Mouse (Mus musculus): Measurements from ENCODE around the gene Bdh2. TPM values are rescaled to one million over a fixed set of nuclear protein-coding genes. Genes with fewer than 3 reads are reported as not detected.

Gene Bdh2
- polyA plus RNA-seq, 1 experiment from 2014 or later = 8.3 TPM

GRCm38 (mm10) chr3:135328560-135328959 is 47.5 kb downstream of the Bdh2 start:
- Histone ChIP-seq H3K9me3 (ENCODE audit: control insufficient read depth, low read length) (no peaks in the 10 kb centered on the region), H3K36me3 (ENCODE audit: control insufficient read depth, insufficient read depth, low read length) (no peaks in the 10 kb centered on the region), H3K9ac (ENCODE audit: low read length) (no peak overlapping the region), H3K4me2 (ENCODE audit: low read depth, low read length) (no peak overlapping the region), H3K27ac (ENCODE audit: low read length) (no peak overlapping the region), H3K27me3 (ENCODE audit: control insufficient read depth, insufficient read depth, low read depth, low read length) (no peaks in the 10 kb centered on the region), H3K4me3 (ENCODE audit: low read length) (no peak overlapping the region), H3K4me1 (replicated peaks; ENCODE audit: control insufficient read depth, insufficient read depth, low read length) (no peaks in the 10 kb centered on the region)
- ATAC-seq (ENCODE audit: low read depth) = no peak
- 54% methylated on average over 3 of the region's 3 CpGs for WGBS

- Histone ChIP-seq H3K27ac (ENCODE audit: low read length) (no peak overlapping the region), H3K27me3 (ENCODE audit: control insufficient read depth, insufficient read depth, low read depth, low read length) (no peaks in the 10 kb centered on the region), H3K4me1 (replicated peaks; ENCODE audit: control insufficient read depth, insufficient read depth, low read length) (no peaks in the 10 kb centered on the region), H3K9me3 (ENCODE audit: control insufficient read depth, low read length) (no peaks in the 10 kb centered on the region), H3K4me3 (ENCODE audit: low read length) (no peak overlapping the region), H3K4me2 (ENCODE audit: low read depth, low read length) (no peak overlapping the region), H3K36me3 (ENCODE audit: control insufficient read depth, insufficient read depth, low read length) (no peaks in the 10 kb centered on the region), H3K9ac (ENCODE audit: low read length) (no peak overlapping the region)
- ATAC-seq (ENCODE audit: low read depth) = no peak
Observed at GRCm38 (mm10) chr3:135332691-135333090, 51.7 kb downstream of the Bdh2 start.

GRCm38 (mm10) chr3:135333763-135334162 is 52.7 kb downstream of the Bdh2 start:
- Histone ChIP-seq H3K27me3 (ENCODE audit: control insufficient read depth, insufficient read depth, low read depth, low read length) (no peaks in the 10 kb centered on the region), H3K4me2 (ENCODE audit: low read depth, low read length) (no peak overlapping the region), H3K4me3 (ENCODE audit: low read length) (no peak overlapping the region), H3K36me3 (ENCODE audit: control insufficient read depth, insufficient read depth, low read length) (no peaks in the 10 kb centered on the region), H3K9me3 (ENCODE audit: control insufficient read depth, low read length) (no peaks in the 10 kb centered on the region), H3K27ac (ENCODE audit: low read length) (no peak overlapping the region), H3K4me1 (replicated peaks; ENCODE audit: control insufficient read depth, insufficient read depth, low read length) (no peaks in the 10 kb centered on the region), H3K9ac (ENCODE audit: low read length) (no peak overlapping the region)
- no peak for ATAC-seq (ENCODE audit: low read depth)
- 34% methylated on average over 4 of the region's 4 CpGs for WGBS

- 64% methylated on average over 14 of the region's 14 CpGs for WGBS
Observed at GRCm38 (mm10) chr3:135347739-135348264, 66.8 kb downstream of the Bdh2 start, which contains the start of gene Slc9b1. Gene Slc9b1, plus strand, starts transcription at chr3:135348029.

GRCm38 (mm10) chr3:135349022-135349421 is 68.0 kb downstream of the Bdh2 start:
- Histone ChIP-seq H3K27me3 (ENCODE audit: control insufficient read depth, insufficient read depth, low read depth, low read length) (no peaks in the 10 kb centered on the region), H3K27ac (ENCODE audit: low read length) (no peak overlapping the region), H3K9me3 (ENCODE audit: control insufficient read depth, low read length) (no peaks in the 10 kb centered on the region), H3K4me2 (ENCODE audit: low read depth, low read length) (no peak overlapping the region), H3K4me3 (ENCODE audit: low read length) (no peak overlapping the region), H3K36me3 (ENCODE audit: control insufficient read depth, insufficient read depth, low read length) (no peaks in the 10 kb centered on the region), H3K4me1 (replicated peaks; ENCODE audit: control insufficient read depth, insufficient read depth, low read length) (no peaks in the 10 kb centered on the region), H3K9ac (ENCODE audit: low read length) (no peak overlapping the region)
- ATAC-seq (ENCODE audit: low read depth) = no peak

More at GRCm38 (mm10) chr3:135347739-135348264, 66.8 kb downstream of the Bdh2 start, which contains the start of gene Slc9b1:
- no peak within 1 kb of the TSS for H3K4me2 ChIP-seq (ENCODE audit: low read depth, low read length)
- no peaks in the 10 kb centered on the region for H3K36me3 ChIP-seq (ENCODE audit: control insufficient read depth, insufficient read depth, low read length)
- no peaks in the 10 kb centered on the region for H3K27me3 ChIP-seq (ENCODE audit: control insufficient read depth, insufficient read depth, low read depth, low read length)
- no peak within 1 kb of the TSS for H3K9ac ChIP-seq (ENCODE audit: low read length)
- no peak within 1 kb of the TSS for H3K4me3 ChIP-seq (ENCODE audit: low read length)
- no peak within 1 kb of the TSS for H3K27ac ChIP-seq (ENCODE audit: low read length)
- ATAC-seq (ENCODE audit: low read depth) = no peak
- no peaks in the 10 kb centered on the region for H3K4me1 ChIP-seq (replicated peaks; ENCODE audit: control insufficient read depth, insufficient read depth, low read length)
- H3K9me3 ChIP-seq (ENCODE audit: control insufficient read depth, low read length) = no peaks in the 10 kb centered on the region

- Histone ChIP-seq H3K9me3 (ENCODE audit: control insufficient read depth, low read length) (no peaks in the 10 kb centered on the region), H3K4me2 (ENCODE audit: low read depth, low read length) (no peak overlapping the region), H3K27ac (ENCODE audit: low read length) (no peak overlapping the region), H3K36me3 (ENCODE audit: control insufficient read depth, insufficient read depth, low read length) (no peaks in the 10 kb centered on the region), H3K27me3 (ENCODE audit: control insufficient read depth, insufficient read depth, low read depth, low read length) (no peaks in the 10 kb centered on the region), H3K4me1 (replicated peaks; ENCODE audit: control insufficient read depth, insufficient read depth, low read length) (no peaks in the 10 kb centered on the region), H3K9ac (ENCODE audit: low read length) (no peak overlapping the region), H3K4me3 (ENCODE audit: low read length) (no peak overlapping the region)
- 88% methylated on average over 3 of the region's 3 CpGs for WGBS
- no peak for ATAC-seq (ENCODE audit: low read depth)
Observed at GRCm38 (mm10) chr3:135351857-135352256, 70.8 kb downstream of the Bdh2 start.

Other genes starting within 250 kb of the Bdh2 start
- gene Cenpe, start 68.7 kb upstream of the Bdh2 start, polyA plus RNA-seq (2015; fragmentation: Nextera tagmentation; extraction: Ambion mirVana) = 26.5 and 28.6 TPM in 2 replicates
- gene Slc9b2, start 26.5 kb downstream of the Bdh2 start, polyA plus RNA-seq (2015; fragmentation: Nextera tagmentation; extraction: Ambion mirVana) = 1.1 and 1.8 TPM in 2 replicates
- 0.16 and 0.34 TPM in 2 replicates for gene Slc9b1, start 66.8 kb downstream of the Bdh2 start, polyA plus RNA-seq (2015; fragmentation: Nextera tagmentation; extraction: Ambion mirVana)
- 60.3 and 62.8 TPM in 2 replicates for gene Cisd2, start 142.7 kb downstream of the Bdh2 start, polyA plus RNA-seq (2015; fragmentation: Nextera tagmentation; extraction: Ambion mirVana)
- 485 and 516 TPM in 2 replicates for gene Ube2d3, start 156.9 kb downstream of the Bdh2 start, polyA plus RNA-seq (2015; fragmentation: Nextera tagmentation; extraction: Ambion mirVana)
- 11.2 and 11.8 TPM in 2 replicates for gene Manba, start 204.4 kb downstream of the Bdh2 start, polyA plus RNA-seq (2015; fragmentation: Nextera tagmentation; extraction: Ambion mirVana)

All from lung, embryonic 16.5 days (tissue).